Mouse (Mus musculus) embryonic fibroblast, embryonic 13.5 days (primary cell): Measurements from ENCODE around the gene Prrc2a.

Experiments used
- CTCF ChIP-seq: IDR thresholded peaks from 2 replicates; pipeline ENCODE4 v1.5.1; 2011; ENCODE audit warnings: mild to moderate bottlenecking, control low read depth, low read length, moderate library complexity, borderline replicate concordance; ENCODE audit not compliant: insufficient read depth
- POLR2A ChIP-seq: IDR thresholded peaks from 2 replicates; pipeline ENCODE4 v1.6.1; 2011; ENCODE audit warnings: low read depth, mild to moderate bottlenecking, control low read depth, low read length, moderate library complexity

GRCm38 (mm10) chr17:35128996-35129395 lies 35.7 kb downstream of the Prrc2a start:
- TF ChIP-seq CTCF (no peak), POLR2A (no peak)
